Mouse (Mus musculus) forebrain, postnatal 0 days (tissue): ENCODE data around the gene Arl2. TPM values are rescaled to one million over a fixed set of nuclear protein-coding genes. Genes with fewer than 3 reads are reported as not detected.

Source experiments
- ATAC-seq: fragments of 200-750 bp; cut with Nextera tagmentation; 2 replicates; pipeline ENCODE4 v1.8.0; 2017; ENCODE audit warnings: mild to moderate bottlenecking, moderate library complexity
- DNase-seq: peaks from one replicate; pipeline ENCODE4 v3.0.0-alpha.2; 2015
- H3K27ac ChIP-seq: fragments of 300-500 bp; sonication (generic); 2 replicates; pipeline ENCODE4 v1.5.1; 2014; ENCODE audit warnings: low read depth, mild to moderate bottlenecking, antibody characterized with exemption, low read length, moderate library complexity, mixed read lengths
- H3K27me3 ChIP-seq: fragments of 300-500 bp; sonication (generic); 2 replicates; pipeline ENCODE4 v1.6.1; 2014; ENCODE audit warnings: mild to moderate bottlenecking, low read length, mixed read lengths; ENCODE audit not compliant: insufficient read depth
- H3K36me3 ChIP-seq: fragments of 300-500 bp; sonication (generic); 2 replicates; pipeline ENCODE4 v1.6.1; 2014; ENCODE audit warnings: mild to moderate bottlenecking, moderate library complexity; ENCODE audit not compliant: insufficient read depth
- H3K4me1 ChIP-seq: fragments of 300-500 bp; sonication (generic); 2 replicates; pipeline ENCODE4 v1.6.1; 2014; ENCODE audit warnings: antibody characterized with exemption; ENCODE audit not compliant: insufficient read depth
- H3K4me2 ChIP-seq: fragments of 300-500 bp; sonication (generic); 2 replicates; pipeline ENCODE4 v1.6.1; 2014; ENCODE audit warnings: low read depth, mild to moderate bottlenecking, moderate library complexity
- H3K4me3 ChIP-seq: fragments of 300-500 bp; sonication (generic); 2 replicates; pipeline ENCODE4 v1.5.1; 2014; ENCODE audit warnings: low read depth, low read length, mixed read lengths
- H3K9ac ChIP-seq: fragments of 300-500 bp; sonication (generic); 2 replicates; pipeline ENCODE4 v1.6.1; 2014; ENCODE audit warnings: mild to moderate bottlenecking
- H3K9me3 ChIP-seq: fragments of 300-500 bp; sonication (generic); 2 replicates; pipeline ENCODE4 v1.6.1; 2016; ENCODE audit warnings: low read length
- CTCF ChIP-seq: sonication (generic); IDR thresholded peaks from 2 replicates; pipeline ENCODE4 v1.5.1; 2016; ENCODE audit warnings: antibody characterized with exemption, control low read depth, low read depth
- WGBS: fragments of 180-500 bp; shearing (Covaris S2); extraction: QIAGEN DNeasy Blood & Tissue Kit; methylation state at CpG from one replicate; pipeline ENCODE4 v1.1.7; 2014; 5-methylcytosine and 5-hydroxymethylcytosine counted together
- polyA plus RNA-seq: library from polyadenylated mRNA; unstranded; fragments of >200 nt; fragmentation: Nextera tagmentation; extraction: Ambion mirVana; gene quantifications from 2 replicates; pipeline ENCODE4 v1.2.1, GENCODE M21; 2015
- total RNA-seq: library from RNA; depleted of rRNA; stranded (reverse); fragments of >200 nt; gene quantifications from 2 replicates; pipeline ENCODE4 v1.2.3, GENCODE M21; 2014

Arl2 gene
- total and polyA plus RNA-seq, 2 experiments from 2014 or later: 63.8 to 118 TPM

GRCm38 (mm10) chr19:6117346-6117985 is 23.9 kb downstream of the Arl2 start:
- Histone ChIP-seq H3K36me3 (peaks cover 38% of the 10 kb centered on the region), H3K4me1 (peaks cover 15% of the 10 kb centered on the region), H3K4me3 (peak overlapping the region; percentile 76), H3K27me3 (no peaks in the 10 kb centered on the region), H3K27ac (peak overlapping the region; percentile 92), H3K4me2 (peak overlapping the region; percentile 90), H3K9ac (peak overlapping the region; percentile 91), H3K9me3 (no peaks in the 10 kb centered on the region)
- 11% methylated on average over 32 of the region's 32 CpGs for WGBS
- no peak for DNase-seq
- no peak for TF ChIP-seq CTCF
- ATAC-seq: no peak

GRCm38 (mm10) chr19:6116113-6116850 is 25.1 kb downstream of the Arl2 start:
- DNase-seq (no peak), ATAC-seq (no peak)
- no peak overlapping the region for H3K4me3 ChIP-seq
- no peak for TF ChIP-seq CTCF
- H3K36me3 ChIP-seq: peaks cover 37% of the 10 kb centered on the region
- 88% methylated on average over 15 of the region's 15 CpGs for WGBS
- H3K27ac ChIP-seq: no peak overlapping the region
- H3K9me3 ChIP-seq: no peaks in the 10 kb centered on the region
- no peak overlapping the region for H3K4me2 ChIP-seq
- H3K27me3 ChIP-seq: no peaks in the 10 kb centered on the region
- peaks cover 15% of the 10 kb centered on the region for H3K4me1 ChIP-seq
- no peak overlapping the region for H3K9ac ChIP-seq

- no peak for TF ChIP-seq CTCF
- ATAC-seq: no peak
- Histone ChIP-seq H3K36me3 (peaks cover 29% of the 10 kb centered on the region), H3K4me3 (no peak overlapping the region), H3K9me3 (no peaks in the 10 kb centered on the region), H3K27me3 (no peaks in the 10 kb centered on the region), H3K27ac (no peak overlapping the region), H3K4me1 (peaks cover 7% of the 10 kb centered on the region), H3K4me2 (no peak overlapping the region), H3K9ac (no peak overlapping the region)
- no peak for DNase-seq
- WGBS: 71% methylated on average over 6 of the region's 6 CpGs
These were observed 28.2 kb downstream of the Arl2 start for GRCm38 (mm10) chr19:6113116-6113515.

GRCm38 (mm10) chr19:6105586-6105985 is 35.8 kb downstream of the Arl2 start, which contains the start of gene Naaladl1:
Naaladl1 (plus strand) TSS chr19:6105782.
- Histone ChIP-seq H3K9ac (no peak within 1 kb of the TSS), H3K27me3 (no peaks in the 10 kb centered on the region), H3K4me1 (no peaks in the 10 kb centered on the region), H3K27ac (no peak within 1 kb of the TSS), H3K9me3 (no peaks in the 10 kb centered on the region), H3K4me3 (no peak within 1 kb of the TSS), H3K4me2 (no peak within 1 kb of the TSS), H3K36me3 (no peaks in the 10 kb centered on the region)
- 89% methylated on average over 7 of the region's 7 CpGs for WGBS
- DNase-seq (no peak), ATAC-seq (no peak)
- TF ChIP-seq CTCF: no peak

- Histone ChIP-seq H3K27me3 (no peaks in the 10 kb centered on the region), H3K9ac (no peak overlapping the region), H3K27ac (no peak overlapping the region), H3K4me1 (no peaks in the 10 kb centered on the region), H3K4me2 (no peak overlapping the region), H3K4me3 (no peak overlapping the region), H3K9me3 (no peaks in the 10 kb centered on the region), H3K36me3 (no peaks in the 10 kb centered on the region)
- DNase-seq (no peak), ATAC-seq (no peak)
- TF ChIP-seq CTCF: no peak
- whole genome bisulfite sequencing: 82% methylated on average over 4 of the region's 4 CpGs
These were observed 36.9 kb downstream of the Arl2 start for GRCm38 (mm10) chr19:6104476-6104875.

- ATAC-seq (no peak), DNase-seq (no peak)
- no peaks in the 10 kb centered on the region for H3K27me3 ChIP-seq
- no peaks in the 10 kb centered on the region for H3K4me1 ChIP-seq
- H3K27ac ChIP-seq: no peak overlapping the region
- no peak for TF ChIP-seq CTCF
- no peak overlapping the region for H3K4me2 ChIP-seq
- no peak overlapping the region for H3K4me3 ChIP-seq
- H3K9ac ChIP-seq: no peak overlapping the region
- no peaks in the 10 kb centered on the region for H3K9me3 ChIP-seq
- WGBS: 77% methylated on average over 6 of the region's 6 CpGs
- no peaks in the 10 kb centered on the region for H3K36me3 ChIP-seq
These were observed 39.0 kb downstream of the Arl2 start for GRCm38 (mm10) chr19:6102169-6102853.

- no peak overlapping the region for H3K4me3 ChIP-seq
- TF ChIP-seq CTCF: no peak
- no peaks in the 10 kb centered on the region for H3K36me3 ChIP-seq
- ATAC-seq (no peak), DNase-seq (no peak)
- no peak overlapping the region for H3K4me2 ChIP-seq
- H3K27ac ChIP-seq: no peak overlapping the region
- no peaks in the 10 kb centered on the region for H3K27me3 ChIP-seq
- 71% methylated on average over 6 of the region's 6 CpGs for WGBS
- H3K4me1 ChIP-seq: no peaks in the 10 kb centered on the region
- no peaks in the 10 kb centered on the region for H3K9me3 ChIP-seq
- no peak overlapping the region for H3K9ac ChIP-seq
These were observed 40.2 kb downstream of the Arl2 start for GRCm38 (mm10) chr19:6101186-6101585.
